Mouse (Mus musculus) 3134 (cell line): ENCODE measurements around the gene Vmn2r50.
"Not testable (repeated sequence)": the region's sequence is repeated elsewhere in the genome, so short reads cannot be mapped to it uniquely, and the experiment has no call there.

Source experiments
- DNase-seq: peaks from one replicate; pipeline ENCODE4 v3.0.0-alpha.2; 2011; ENCODE audit warnings: low spot score; ENCODE audit not compliant: insufficient read length; ENCODE audit errors: extremely low read depth

The Vmn2r50 gene

GRCm38 (mm10) chr7:10053196-10053595 lies at the start of gene Vmn2r50:
Gene Vmn2r50 (minus strand): TSS chr7:10053296.
- not testable (repeated sequence) for DNase-seq

- DNase-seq, result not testable (repeated sequence)
Measured at GRCm38 (mm10) chr7:9992157-9992556, 60.9 kb downstream of the Vmn2r50 start, which contains the start of gene Vmn2r49. Gene Vmn2r49 (minus strand): TSS chr7:9992257.
